Mouse (Mus musculus): ENCODE data around the gene Fbxo27.

Fbxo27 gene

GRCm38 (mm10) chr7:28709454-28709853 is 16.8 kb downstream of the Fbxo27 start:
- no peak for DNase-seq

GRCm38 (mm10) chr7:28710962-28711361 is 18.3 kb downstream of the Fbxo27 start:
- DNase-seq: peak in 1 of 2 experiments; percentile 20

- no peak for DNase-seq
Measured at GRCm38 (mm10) chr7:28714667-28715066, 22.0 kb downstream of the Fbxo27 start.

GRCm38 (mm10) chr7:28715598-28715997 is 22.9 kb downstream of the Fbxo27 start:
- no peak for DNase-seq

GRCm38 (mm10) chr7:28716590-28717281 is 24.1 kb downstream of the Fbxo27 start, which contains the start of gene Fbxo17:
Gene Fbxo17 (plus strand): TSS chr7:28716804.
- DNase-seq: peak; percentile 45 to 47

- no peak for DNase-seq
Measured at GRCm38 (mm10) chr7:28717726-28718125, 25.1 kb downstream of the Fbxo27 start.

GRCm38 (mm10) chr7:28719159-28719558 is 26.5 kb downstream of the Fbxo27 start:
- DNase-seq: no peak

- no peak for DNase-seq
Measured at GRCm38 (mm10) chr7:28719650-28720049, 27.0 kb downstream of the Fbxo27 start.

GRCm38 (mm10) chr7:28720753-28721537 is 28.3 kb downstream of the Fbxo27 start:
- DNase-seq: no peak

GRCm38 (mm10) chr7:28722079-28722478 is 29.4 kb downstream of the Fbxo27 start:
- DNase-seq: peak; percentile 29 to 46

GRCm38 (mm10) chr7:28724613-28725012 is 32.0 kb downstream of the Fbxo27 start:
- DNase-seq: no peak

- DNase-seq: peak; percentile 76 to 77
Measured at GRCm38 (mm10) chr7:28726600-28726999, 34.0 kb downstream of the Fbxo27 start.

- DNase-seq: no peak
Measured at GRCm38 (mm10) chr7:28727649-28728340, 35.1 kb downstream of the Fbxo27 start.

- DNase-seq: peak; percentile 76 to 78
Measured at GRCm38 (mm10) chr7:28732341-28733142, 39.9 kb downstream of the Fbxo27 start.

GRCm38 (mm10) chr7:28733211-28733610 is 40.6 kb downstream of the Fbxo27 start:
- DNase-seq: no peak

GRCm38 (mm10) chr7:28735701-28736100 is 43.1 kb downstream of the Fbxo27 start:
- DNase-seq: no peak

GRCm38 (mm10) chr7:28739829-28740228 is 47.2 kb downstream of the Fbxo27 start:
- DNase-seq: no peak

GRCm38 (mm10) chr7:28740949-28741348 is 48.3 kb downstream of the Fbxo27 start:
- DNase-seq: no peak

GRCm38 (mm10) chr7:28741368-28741708 is 48.7 kb downstream of the Fbxo27 start:
- no peak for DNase-seq

GRCm38 (mm10) chr7:28741709-28742438 is 49.2 kb downstream of the Fbxo27 start, which contains the start of the genes Mrps12 and Sars2:
Gene Mrps12 (minus strand): TSS chr7:28741820.
Gene Sars2 (plus strand): TSS chr7:28741992.
- DNase-seq: peak; percentile 94 to 96

Measured in B cell, adult 2 months (primary cell).